In the genomic region with DNA sequence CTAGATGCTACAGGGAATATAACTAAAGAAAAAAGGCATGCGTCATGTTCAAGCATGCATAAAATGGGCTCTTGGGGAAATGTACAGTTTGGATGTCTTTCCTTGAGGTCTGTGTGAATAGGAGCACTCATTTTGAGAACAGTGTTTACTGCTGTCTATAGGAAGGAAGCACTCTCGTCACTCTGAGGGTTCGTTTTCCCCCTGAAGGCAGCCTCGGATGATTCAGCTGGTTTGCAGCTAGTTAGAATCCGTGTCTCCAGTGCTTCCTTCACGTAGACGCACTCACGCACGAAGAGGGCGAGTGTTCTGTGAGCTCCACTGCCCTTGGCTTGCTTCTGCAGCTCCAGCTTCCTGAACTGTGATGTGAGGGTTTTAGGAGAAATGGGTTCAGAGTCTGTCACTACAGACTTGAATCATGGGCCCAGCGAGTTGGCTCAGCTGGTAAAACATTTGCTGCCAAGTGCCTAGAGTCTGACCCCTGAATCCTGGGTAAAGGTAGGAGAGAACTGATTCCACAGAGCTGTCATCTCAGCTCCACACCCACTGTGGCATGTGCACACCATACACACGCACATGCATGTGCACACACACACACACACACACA, we compare ENCODE assay signal across 19 mouse cellular contexts. TPM values are rescaled to one million over a fixed set of nuclear protein-coding genes. Genes with fewer than 3 reads are reported as not detected.
A peak's percentile ranks its signal among the peaks of the same experiment; 100 is the strongest.
DNase-seq lines count a peak whose midpoint lies in the region; ATAC-seq lines count a peak whose summit lies in the region.
"Had no signal": no experiment of that assay in that cellular context is flagged by ENCODE, and none has a peak within 500 bp of the region (broad histone marks: within the 10 kb centered on the region; RNA-seq: fewer than 3 reads in every experiment).

No protein-coding gene starts in this region.

- intact Hi-C loops in left cerebral cortex, postnatal 25 days (cut with DNase I) = no loop called here

- no peak overlapping the region for H3K9ac ChIP-seq in kidney, embryonic 14.5 days (ENCODE audit: low read depth, low read length)
- H3K9ac ChIP-seq: embryonic facial prominence, embryonic 12.5 days; forebrain, embryonic 15.5 days; heart, embryonic 15.5 days had no signal

- no peaks in the 10 kb centered on the region for H3K9me3 ChIP-seq in kidney, embryonic 14.5 days (ENCODE audit: control insufficient read depth, low read length)
- H3K9me3 ChIP-seq: embryonic facial prominence, embryonic 12.5 days; forebrain, embryonic 15.5 days; heart, embryonic 15.5 days; hindbrain, embryonic 10.5 days had no signal

- H3K27ac ChIP-seq in kidney, embryonic 14.5 days (ENCODE audit: low read depth, low read length) = no peak overlapping the region
- H3K27ac ChIP-seq: embryonic facial prominence, embryonic 12.5 days; forebrain, embryonic 15.5 days; heart, adult 2 months; heart, embryonic 15.5 days; hindbrain, embryonic 10.5 days had no signal

- H3K4me3 ChIP-seq in kidney, embryonic 14.5 days (ENCODE audit: low read length) = no peak overlapping the region
- H3K4me3 ChIP-seq: embryonic facial prominence, embryonic 12.5 days; forebrain, embryonic 15.5 days; heart, adult 2 months; heart, embryonic 15.5 days; hindbrain, embryonic 10.5 days had no signal

- H3K27me3 ChIP-seq in kidney, embryonic 14.5 days (ENCODE audit: control insufficient read depth, insufficient read depth, low read length) = no peaks in the 10 kb centered on the region
- H3K27me3 ChIP-seq: embryonic facial prominence, embryonic 12.5 days; forebrain, embryonic 15.5 days; heart, embryonic 15.5 days had no signal

- no peak for ATAC-seq in kidney, embryonic 14.5 days (ENCODE audit: low FRiP score, low TSS enrichment)
- ATAC-seq: forebrain, embryonic 15.5 days had no signal

- WGBS in kidney, embryonic 14.5 days = 91% methylated on average over 12 of the region's 12 CpGs

- peaks cover 63% of the 10 kb centered on the region for H3K36me3 ChIP-seq in kidney, embryonic 14.5 days (ENCODE audit: control insufficient read depth, insufficient read depth, low read length)

- no peaks in the 10 kb centered on the region for H3K4me1 ChIP-seq in kidney, embryonic 14.5 days (ENCODE audit: control insufficient read depth, insufficient read depth, low read length)
- H3K4me1 ChIP-seq: embryonic facial prominence, embryonic 12.5 days; forebrain, embryonic 15.5 days; heart, embryonic 15.5 days; hindbrain, embryonic 10.5 days had no signal

- no peak overlapping the region for H3K4me2 ChIP-seq in kidney, embryonic 14.5 days (replicated peaks; ENCODE audit: low read depth, low read length)
- H3K4me2 ChIP-seq: embryonic facial prominence, embryonic 12.5 days; forebrain, embryonic 15.5 days; heart, embryonic 11.5 days; heart, embryonic 15.5 days had no signal

- DNase-seq in kidney, adult 11 months = peak; percentile 61
- peak; percentile 33 to 46 for DNase-seq in kidney, postnatal 36 days
- no peak for DNase-seq in kidney, adult 18-20 months
- peak; percentile 11 for DNase-seq in retina, postnatal 1 day
- no peak for DNase-seq in retina, embryonic 14.5 days (ENCODE audit: low spot score)
- DNase-seq in left cerebral cortex, postnatal 25 days (ENCODE audit: low spot score in 2 of 2) = no peak
- DNase-seq: adrenal gland, postnatal 10 days; cerebellum, adult 11 months; cerebellum, adult 8-10 months; cerebellum, postnatal 14 days; gastrocnemius, postnatal 10 days; heart, adult 2 months; heart, postnatal 14 days had no signal

RNA-seq across cellular contexts. Expression of a gene that starts 12.0 kb away (rescaled TPM):
- 49.8 and 50.3 TPM in 2 replicates for polyA plus RNA-seq in kidney, embryonic 14.5 days (2014; fragmentation: Nextera tagmentation; extraction: Ambion mirVana)
- 10 to 100 TPM; 74.6 to 75.6 TPM for total RNA-seq in left cerebral cortex, postnatal 25 days (2021)

RNA-seq across cellular contexts. Expression of a gene that starts 29.7 kb away (rescaled TPM):
- 19.6 and 26.1 TPM in 2 replicates for polyA plus RNA-seq in kidney, embryonic 14.5 days (2014; fragmentation: Nextera tagmentation; extraction: Ambion mirVana)
- total RNA-seq in left cerebral cortex, postnatal 25 days (2021) = 10 to 100 TPM; 18.8 to 19.2 TPM

RNA-seq across cellular contexts. Expression of a gene that starts 56.9 kb away (rescaled TPM):
- 702 and 990 TPM in 2 replicates for polyA plus RNA-seq in kidney, embryonic 14.5 days (2014; fragmentation: Nextera tagmentation; extraction: Ambion mirVana)
- 100 to 1,000 TPM; 237 to 247 TPM for total RNA-seq in left cerebral cortex, postnatal 25 days (2021)

Comparison
In these comparisons a context has a peak if more than half of its experiments do, and no peak if none do; other contexts are left out.
1. DNase-seq: peak in kidney, adult 11 months (single experiment), kidney, postnatal 36 days (2 of 2) and retina, postnatal 1 day (single experiment); none in kidney, adult 18-20 months (single experiment), retina, embryonic 14.5 days (single experiment) and left cerebral cortex, postnatal 25 days (0 of 2).